ENCODE assay signal across 9 mouse cellular contexts in the genomic region with DNA sequence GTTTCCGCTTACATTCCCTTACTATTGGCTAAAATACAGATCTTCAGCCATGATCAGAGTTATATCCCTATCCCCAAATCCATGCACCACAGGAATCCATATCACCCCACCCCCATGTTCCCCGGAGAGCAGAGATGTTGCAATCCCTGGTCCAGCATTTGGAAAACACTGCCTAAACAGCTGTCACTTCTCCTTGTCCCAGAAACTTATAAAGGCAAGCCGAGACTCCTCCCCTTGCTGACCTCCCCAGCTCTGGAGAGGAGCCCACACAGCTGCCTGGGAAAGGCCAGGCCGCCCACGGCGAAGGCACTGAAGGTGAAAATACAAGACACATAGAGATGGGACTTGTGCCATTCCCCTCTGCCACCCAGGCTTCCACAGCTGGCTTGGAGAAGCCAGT. TPM values are rescaled to one million over a fixed set of nuclear protein-coding genes. Genes with fewer than 3 reads are reported as not detected.
DNase-seq lines count a peak whose midpoint lies in the region; ATAC-seq and TF ChIP-seq lines count a peak whose summit lies in the region.
"Had no signal": no experiment of that assay in that cellular context is flagged by ENCODE, and none has a peak within 500 bp of the region (broad histone marks: within the 10 kb centered on the region; RNA-seq: fewer than 3 reads in every experiment).

No protein-coding gene starts in this region.

- 69% methylated on average over 6 of the region's 6 CpGs for WGBS in heart, embryonic 12.5 days
- WGBS in hindbrain, embryonic 16.5 days = 58% methylated on average over 6 of the region's 6 CpGs
- 48% methylated on average over 6 of the region's 6 CpGs for WGBS in lung, embryonic 14.5 days

- no peaks in the 10 kb centered on the region for H3K9me3 ChIP-seq in heart, embryonic 12.5 days (replicated peaks)
- H3K9me3 ChIP-seq in hindbrain, embryonic 16.5 days (ENCODE audit: control insufficient read depth, low read length) = no peaks in the 10 kb centered on the region
- no peaks in the 10 kb centered on the region for H3K9me3 ChIP-seq in lung, embryonic 14.5 days (ENCODE audit: low read depth, low read length)

- no peak for TF ChIP-seq CTCF in cortical plate, adult 2 months (IDR thresholded peaks at IDR 0.05; ENCODE audit: extremely low read depth, insufficient read depth, low read length)
- TF ChIP-seq CTCF in lung, embryonic 14.5 days (IDR thresholded peaks at IDR 0.05; ENCODE audit: low read depth) = no peak

- ATAC-seq in heart, embryonic 12.5 days (ENCODE audit: insufficient number of reproducible peaks, low FRiP score) = no peak
- ATAC-seq in hindbrain, embryonic 16.5 days = no peak
- peak; percentile 88 for ATAC-seq in lung, embryonic 14.5 days (ENCODE audit: insufficient read depth)
- ATAC-seq in megakaryocyte-erythroid progenitor cell, adult 5-6 weeks (replicated peaks; ENCODE audit: low FRiP score, low TSS enrichment, poor library complexity, severe bottlenecking) = no peak
- ATAC-seq in cerebellum, adult (ENCODE audit: insufficient number of reproducible peaks, low FRiP score, low TSS enrichment) = no peak

- H3K27ac ChIP-seq in heart, embryonic 12.5 days (ENCODE audit: poor library complexity, severe bottlenecking) = no peak overlapping the region
- H3K27ac ChIP-seq in cortical plate, adult 2 months (ENCODE audit: insufficient read depth, low read length) = peak overlapping the region; percentile 44; the same call in 1 of the 2 replicates
- peak overlapping the region; percentile 52 for H3K27ac ChIP-seq in hindbrain, embryonic 16.5 days (ENCODE audit: low read depth, low read length)
- peak overlapping the region; percentile 90; the same call in 1 of the 2 replicates for H3K27ac ChIP-seq in lung, embryonic 14.5 days (ENCODE audit: low read depth)
- H3K27ac ChIP-seq: macrophage had no signal

- no peak for TF ChIP-seq POLR2A in cortical plate, adult 2 months (IDR thresholded peaks at IDR 0.05; ENCODE audit: extremely low read depth, insufficient read depth, low read length)

- no peak overlapping the region for H3K4me3 ChIP-seq in heart, embryonic 12.5 days
- no peak overlapping the region for H3K4me3 ChIP-seq in cortical plate, adult 2 months (ENCODE audit: insufficient read depth, low read length)
- no peak overlapping the region for H3K4me3 ChIP-seq in hindbrain, embryonic 16.5 days (ENCODE audit: low read length)
- no peak overlapping the region for H3K4me3 ChIP-seq in lung, embryonic 14.5 days (ENCODE audit: low read depth, low read length)

- H3K36me3 ChIP-seq in heart, embryonic 12.5 days = 0 out of 2 replicates have a peak, but pooled peaks cover under 1% of the 10 kb centered on the region
- H3K36me3 ChIP-seq in hindbrain, embryonic 16.5 days (ENCODE audit: control insufficient read depth, insufficient read depth, low read length) = peaks cover 32% of the 10 kb centered on the region
- H3K36me3 ChIP-seq in lung, embryonic 14.5 days (ENCODE audit: insufficient read depth) = peaks cover 47% of the 10 kb centered on the region

- peak; percentile 99 for DNase-seq in heart, adult 11 months
- peak; percentile 93 for DNase-seq in lung, embryonic 14.5 days
- no peak for DNase-seq in embryo, embryonic 9.5 days (ENCODE audit: extremely low spot score)

- no peak overlapping the region for H3K9ac ChIP-seq in heart, embryonic 12.5 days
- H3K9ac ChIP-seq in hindbrain, embryonic 16.5 days (ENCODE audit: low read depth, low read length) = no peak overlapping the region
- no peak overlapping the region for H3K9ac ChIP-seq in lung, embryonic 14.5 days

- peaks cover 19% of the 10 kb centered on the region for H3K4me1 ChIP-seq in heart, embryonic 12.5 days (replicated peaks)
- H3K4me1 ChIP-seq in cortical plate, adult 2 months (ENCODE audit: control insufficient read depth, insufficient read depth, low read length) = peaks cover 9% of the 10 kb centered on the region; the same call in 1 of the 2 replicates
- H3K4me1 ChIP-seq in hindbrain, embryonic 16.5 days (ENCODE audit: control insufficient read depth, insufficient read depth, low read depth, low read length) = peaks cover 24% of the 10 kb centered on the region
- peaks cover 25% of the 10 kb centered on the region for H3K4me1 ChIP-seq in lung, embryonic 14.5 days (ENCODE audit: insufficient read depth)

- no peaks in the 10 kb centered on the region for H3K27me3 ChIP-seq in heart, embryonic 12.5 days (replicated peaks)
- no peaks in the 10 kb centered on the region for H3K27me3 ChIP-seq in hindbrain, embryonic 16.5 days (replicated peaks; ENCODE audit: control insufficient read depth, insufficient read depth, low read length)
- H3K27me3 ChIP-seq in lung, embryonic 14.5 days (ENCODE audit: insufficient read depth, low read length) = no peaks in the 10 kb centered on the region

- H3K4me2 ChIP-seq in heart, embryonic 12.5 days = no peak overlapping the region
- no peak overlapping the region for H3K4me2 ChIP-seq in hindbrain, embryonic 16.5 days (ENCODE audit: low read length)
- H3K4me2 ChIP-seq in lung, embryonic 14.5 days = no peak overlapping the region

RNA-seq across cellular contexts. Expression of a gene that starts 14.4 kb away (rescaled TPM):
- 1.4 and 1.7 TPM in 2 replicates for polyA plus RNA-seq in heart, embryonic 12.5 days (2016; fragmentation: Nextera tagmentation; extraction: Ambion mirVana)
- polyA plus RNA-seq in cortical plate, adult 2 months (2012; rRNA removed) = 20.8 and 23.2 TPM in 2 replicates
- 32.7 and 39.2 TPM in 2 replicates for polyA plus RNA-seq in hindbrain, embryonic 16.5 days (2015; fragmentation: Nextera tagmentation; extraction: Ambion mirVana)
- 17.2 and 17.7 TPM in 2 replicates for polyA plus RNA-seq in lung, embryonic 14.5 days (2014; fragmentation: Nextera tagmentation; extraction: Ambion mirVana)
- total RNA-seq in megakaryocyte-erythroid progenitor cell, adult 5-6 weeks (2014; fragmentation: Nextera tagmentation) = 0.77 TPM in 1 of 2 replicates, not detected in the other
- 0.46 TPM in 1 of 2 replicates, not detected in the other for total RNA-seq in megakaryocyte-erythroid progenitor cell, adult 5-6 weeks (2017)

RNA-seq across cellular contexts. Expression of a gene that starts 26.3 kb away (rescaled TPM):
- 0.06 and 0.18 TPM in 2 replicates for polyA plus RNA-seq in heart, embryonic 12.5 days (2016; fragmentation: Nextera tagmentation; extraction: Ambion mirVana)
- polyA plus RNA-seq in cortical plate, adult 2 months (2012; rRNA removed) = 11.9 and 13.0 TPM in 2 replicates
- 0.66 and 0.77 TPM in 2 replicates for polyA plus RNA-seq in hindbrain, embryonic 16.5 days (2015; fragmentation: Nextera tagmentation; extraction: Ambion mirVana)
- 0.63 and 0.76 TPM in 2 replicates for polyA plus RNA-seq in lung, embryonic 14.5 days (2014; fragmentation: Nextera tagmentation; extraction: Ambion mirVana)
- total RNA-seq in megakaryocyte-erythroid progenitor cell, adult 5-6 weeks (2014; fragmentation: Nextera tagmentation) = 1.4 and 2.4 TPM in 2 replicates
- 2.6 and 5.4 TPM in 2 replicates for total RNA-seq in megakaryocyte-erythroid progenitor cell, adult 5-6 weeks (2017)

RNA-seq across cellular contexts. Expression of a gene that starts 58.7 kb away (rescaled TPM):
- 21.0 and 21.8 TPM in 2 replicates for polyA plus RNA-seq in heart, embryonic 12.5 days (2016; fragmentation: Nextera tagmentation; extraction: Ambion mirVana)
- 1.2 and 1.4 TPM in 2 replicates for polyA plus RNA-seq in cortical plate, adult 2 months (2012; rRNA removed)
- polyA plus RNA-seq in hindbrain, embryonic 16.5 days (2015; fragmentation: Nextera tagmentation; extraction: Ambion mirVana) = 6.2 and 6.9 TPM in 2 replicates
- polyA plus RNA-seq in lung, embryonic 14.5 days (2014; fragmentation: Nextera tagmentation; extraction: Ambion mirVana) = 34.9 and 37.9 TPM in 2 replicates
- 52.2 and 72.8 TPM in 2 replicates for total RNA-seq in megakaryocyte-erythroid progenitor cell, adult 5-6 weeks (2014; fragmentation: Nextera tagmentation)
- 118 and 128 TPM in 2 replicates for total RNA-seq in megakaryocyte-erythroid progenitor cell, adult 5-6 weeks (2017)

RNA-seq across cellular contexts. Expression of a gene that starts 59.2 kb away (rescaled TPM):
- not detected in 2 replicates for polyA plus RNA-seq in heart, embryonic 12.5 days (2016; fragmentation: Nextera tagmentation; extraction: Ambion mirVana)
- 0.02 TPM in 1 of 2 replicates, not detected in the other for polyA plus RNA-seq in cortical plate, adult 2 months (2012; rRNA removed)
- polyA plus RNA-seq in hindbrain, embryonic 16.5 days (2015; fragmentation: Nextera tagmentation; extraction: Ambion mirVana) = not detected in 2 replicates
- not detected in 2 replicates for polyA plus RNA-seq in lung, embryonic 14.5 days (2014; fragmentation: Nextera tagmentation; extraction: Ambion mirVana)
- not detected in 2 replicates for total RNA-seq in megakaryocyte-erythroid progenitor cell, adult 5-6 weeks (2014; fragmentation: Nextera tagmentation)
- not detected in 2 replicates for total RNA-seq in megakaryocyte-erythroid progenitor cell, adult 5-6 weeks (2017)
- polyA plus RNA-seq: macrophage had no signal
